Mouse (Mus musculus): Measurements from ENCODE around the gene Olfr71.
A peak's percentile ranks its signal among the peaks of the same experiment; 100 is the strongest.

Gene Olfr71

GRCm38 (mm10) chr4:43656339-43657109 lies 53.5 kb downstream of the Olfr71 start, which contains the start of gene Hint2:
TSS of gene Hint2 (minus strand) at chr4:43656466.
- DNase-seq (ENCODE audit: low spot score) = peak; percentile 94

DNA sequence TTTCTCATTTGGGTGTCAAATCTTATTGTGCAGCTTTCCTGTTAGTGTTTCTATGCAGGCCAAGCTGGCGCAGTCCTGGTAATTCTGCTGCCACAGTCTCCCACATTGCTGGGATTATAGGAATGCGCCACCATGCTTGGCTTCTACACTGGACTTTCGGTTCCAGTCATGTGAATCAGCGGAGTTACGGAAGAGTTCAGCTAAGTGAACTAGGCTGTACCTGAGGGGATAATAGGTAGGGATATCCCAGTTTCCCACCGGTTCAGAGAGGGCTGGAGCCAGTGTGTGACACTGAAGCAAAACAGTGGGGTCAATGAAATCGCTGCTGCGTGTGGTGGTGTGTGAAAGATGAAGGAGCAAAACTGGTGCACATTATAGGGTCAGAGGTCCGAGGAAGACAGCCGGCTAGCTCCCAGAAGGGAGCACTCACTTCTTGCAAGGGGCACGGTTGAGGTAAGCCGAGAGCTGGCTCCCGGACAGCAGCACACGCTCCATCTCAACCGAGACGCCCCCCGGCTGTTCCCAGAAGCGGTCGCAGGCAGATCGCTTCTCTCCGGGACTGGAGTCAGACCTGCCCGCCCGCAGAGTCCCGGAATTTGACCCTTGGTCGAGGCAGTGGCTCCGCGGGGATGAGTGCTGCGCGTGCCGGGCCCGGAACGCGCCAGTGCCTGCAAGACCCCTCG lies 54.3 kb downstream of the Olfr71 start:
- no peak for DNase-seq (ENCODE audit: low spot score)

Measured in yolk sac, embryonic 10.5 days (tissue).